Mouse (Mus musculus) limb, embryonic 15.5 days (tissue): ENCODE measurements at regions not wholly inside any gene's neighbourhood (a gene's known extent, or its start where the extent isn't known, plus 50 kb on each side); places are given as distances from the start of the nearest gene placed in this dataset.

ENCODE experiments used
- ATAC-seq: fragments of 200-750 bp; cut with Nextera tagmentation; 2 replicates; pipeline ENCODE4 v1.8.0; 2017; ENCODE audit warnings: low read depth, moderate TSS enrichment; ENCODE audit not compliant: insufficient number of reproducible peaks, low FRiP score, low TSS enrichment
- H3K27ac ChIP-seq: fragments of 300-500 bp; sonication (generic); 2 replicates; pipeline ENCODE4 v1.5.1; 2015; ENCODE audit warnings: moderate library complexity, mild to moderate bottlenecking, inconsistent platforms
- H3K27me3 ChIP-seq: fragments of 300-500 bp; sonication (generic); 2 replicates; pipeline ENCODE4 v1.6.1; 2015; ENCODE audit warnings: inconsistent platforms
- H3K36me3 ChIP-seq: fragments of 300-500 bp; sonication (generic); 2 replicates; pipeline ENCODE4 v1.6.1; 2015; ENCODE audit warnings: inconsistent platforms
- H3K4me1 ChIP-seq: fragments of 300-500 bp; sonication (generic); 2 replicates; pipeline ENCODE4 v1.6.1; 2015; ENCODE audit warnings: inconsistent platforms
- H3K4me2 ChIP-seq: fragments of 300-500 bp; sonication (generic); 2 replicates; pipeline ENCODE4 v1.6.1; 2015; ENCODE audit warnings: mild to moderate bottlenecking, inconsistent platforms
- H3K4me3 ChIP-seq: fragments of 300-500 bp; sonication (generic); 2 replicates; pipeline ENCODE4 v1.5.1; 2015; ENCODE audit warnings: mild to moderate bottlenecking, inconsistent platforms
- H3K9ac ChIP-seq: fragments of 300-500 bp; sonication (generic); 2 replicates; pipeline ENCODE4 v1.6.1; 2015; ENCODE audit warnings: inconsistent platforms
- H3K9me3 ChIP-seq: fragments of 300-500 bp; sonication (generic); 2 replicates; pipeline ENCODE4 v1.6.1; 2016; ENCODE audit warnings: inconsistent platforms
- WGBS: fragments of 180-500 bp; shearing (Covaris S2); methylation state at CpG from one replicate; pipeline ENCODE4 v1.1.7; 2015; 5-methylcytosine and 5-hydroxymethylcytosine counted together

GRCm38 (mm10) chr3:33925072-33925471 lies 81.0 kb upstream of the Ccdc39 start:
- Histone ChIP-seq H3K4me3 (no peak overlapping the region), H3K9me3 (no peaks in the 10 kb centered on the region), H3K36me3 (no peaks in the 10 kb centered on the region), H3K4me1 (no peaks in the 10 kb centered on the region), H3K9ac (no peak overlapping the region), H3K4me2 (no peak overlapping the region), H3K27me3 (no peaks in the 10 kb centered on the region), H3K27ac (no peak overlapping the region)
- ATAC-seq = no peak
- WGBS = 77% methylated on average over 4 of the region's 4 CpGs

- 0% methylated on average over 6 of the region's 6 CpGs for WGBS
- H3K27ac ChIP-seq = no peak overlapping the region
- H3K9ac ChIP-seq = no peak overlapping the region
- no peaks in the 10 kb centered on the region for H3K36me3 ChIP-seq
- H3K27me3 ChIP-seq = peaks cover 17% of the 10 kb centered on the region
- no peaks in the 10 kb centered on the region for H3K9me3 ChIP-seq
- no peak overlapping the region for H3K4me3 ChIP-seq
- no peak overlapping the region for H3K4me2 ChIP-seq
- no peak for ATAC-seq
- H3K4me1 ChIP-seq = peaks cover 5% of the 10 kb centered on the region
These were observed 64.7 kb upstream of the Fxr1 start for GRCm38 (mm10) chr3:33955064-33955463.

DNA sequence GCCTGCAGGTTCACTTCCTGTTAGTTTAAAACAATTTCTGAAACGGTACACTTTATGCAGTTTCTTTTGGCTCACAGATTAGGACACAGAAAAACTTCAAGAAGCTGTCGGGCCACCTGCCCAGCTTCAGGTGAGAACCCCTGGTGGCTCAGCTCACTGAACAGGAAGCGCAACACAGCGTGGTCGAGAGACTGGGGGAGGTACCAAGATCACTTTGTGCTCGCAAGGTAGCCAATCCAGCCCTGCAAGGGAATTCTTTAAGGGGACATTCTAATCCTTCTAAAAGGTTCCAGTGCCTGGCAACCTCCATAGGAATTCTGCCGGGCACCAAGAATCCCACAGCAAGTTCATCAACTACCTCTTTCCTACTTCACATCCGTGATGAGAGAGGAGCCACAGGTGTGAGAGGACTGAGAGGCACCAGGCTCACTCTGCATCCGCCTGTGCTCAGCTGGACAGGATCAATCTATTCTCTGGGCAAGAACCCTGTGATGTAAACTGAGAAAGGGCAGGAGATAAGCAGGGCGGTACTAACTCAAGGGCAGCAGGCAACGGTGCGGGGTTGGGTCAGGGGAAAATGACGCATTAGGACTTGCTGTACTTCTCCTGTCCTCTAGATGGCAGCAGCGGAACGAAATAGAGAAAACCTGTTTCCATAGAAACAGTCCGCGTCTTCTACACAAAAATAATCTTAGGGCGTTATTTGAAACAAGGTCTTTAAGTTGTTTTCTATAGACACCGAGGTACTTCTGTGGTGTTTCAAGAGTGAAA lies 63.7 kb upstream of the Fxr1 start:
- Histone ChIP-seq H3K4me3 (peak overlapping the region; percentile 13; the same call in 1 of the 2 replicates), H3K4me2 (peak overlapping the region; percentile 45), H3K9ac (no peak overlapping the region), H3K27me3 (peaks cover 17% of the 10 kb centered on the region), H3K27ac (no peak overlapping the region), H3K36me3 (no peaks in the 10 kb centered on the region), H3K4me1 (peaks cover 5% of the 10 kb centered on the region), H3K9me3 (no peaks in the 10 kb centered on the region)
- 1% methylated on average over 19 of the region's 19 CpGs for WGBS
- no peak; the same call in 1 of the 2 replicates for ATAC-seq

- peaks cover 17% of the 10 kb centered on the region for H3K27me3 ChIP-seq
These were observed 63.1 kb upstream of the Fxr1 start for GRCm38 (mm10) chr3:33956625-33957023.

DNA sequence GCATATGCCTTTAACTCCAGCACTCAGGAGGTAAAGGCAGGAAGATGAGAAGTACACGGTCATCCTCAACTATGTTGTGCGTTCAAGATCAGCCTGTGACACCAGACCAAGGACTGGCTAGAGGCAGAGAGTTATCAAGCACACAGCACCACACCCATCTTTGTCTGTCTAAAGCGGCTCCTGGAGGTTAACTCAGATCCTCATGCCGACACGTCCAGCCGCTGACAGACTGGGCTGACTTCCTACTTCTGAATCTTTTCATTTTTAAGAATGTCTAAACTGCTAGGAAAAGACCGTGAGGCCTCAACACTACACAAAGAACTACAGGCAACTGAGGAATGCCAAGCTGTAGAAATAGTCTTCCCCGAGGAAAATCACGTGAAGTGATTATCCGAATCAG lies 62.1 kb upstream of the Fxr1 start:
- Histone ChIP-seq H3K27me3 (peaks cover 17% of the 10 kb centered on the region), H3K27ac (no peak overlapping the region), H3K36me3 (no peaks in the 10 kb centered on the region), H3K4me2 (no peak overlapping the region), H3K4me3 (no peak overlapping the region), H3K9ac (no peak overlapping the region), H3K9me3 (no peaks in the 10 kb centered on the region), H3K4me1 (peaks cover 5% of the 10 kb centered on the region)
- ATAC-seq = no peak
- 84% methylated on average over 10 of the region's 10 CpGs for WGBS

More at GRCm38 (mm10) chr3:33956625-33957023, 63.1 kb upstream of the Fxr1 start:
- H3K4me2 ChIP-seq = no peak overlapping the region
- no peak for ATAC-seq
- peaks cover 5% of the 10 kb centered on the region for H3K4me1 ChIP-seq
- H3K9me3 ChIP-seq = no peaks in the 10 kb centered on the region
- 53% methylated on average over 3 of the region's 3 CpGs for WGBS
- no peak overlapping the region for H3K4me3 ChIP-seq
- no peak overlapping the region for H3K9ac ChIP-seq
- no peak overlapping the region for H3K27ac ChIP-seq
- H3K36me3 ChIP-seq = no peaks in the 10 kb centered on the region

GRCm38 (mm10) chr3:33958216-33958615 lies 61.5 kb upstream of the Fxr1 start:
- Histone ChIP-seq H3K9me3 (no peaks in the 10 kb centered on the region), H3K36me3 (no peaks in the 10 kb centered on the region), H3K4me3 (no peak overlapping the region), H3K27ac (no peak overlapping the region), H3K9ac (no peak overlapping the region), H3K4me2 (no peak overlapping the region), H3K27me3 (peaks cover 17% of the 10 kb centered on the region), H3K4me1 (peaks cover 5% of the 10 kb centered on the region)
- 80% methylated on average over 4 of the region's 4 CpGs for WGBS
- ATAC-seq = no peak

DNA sequence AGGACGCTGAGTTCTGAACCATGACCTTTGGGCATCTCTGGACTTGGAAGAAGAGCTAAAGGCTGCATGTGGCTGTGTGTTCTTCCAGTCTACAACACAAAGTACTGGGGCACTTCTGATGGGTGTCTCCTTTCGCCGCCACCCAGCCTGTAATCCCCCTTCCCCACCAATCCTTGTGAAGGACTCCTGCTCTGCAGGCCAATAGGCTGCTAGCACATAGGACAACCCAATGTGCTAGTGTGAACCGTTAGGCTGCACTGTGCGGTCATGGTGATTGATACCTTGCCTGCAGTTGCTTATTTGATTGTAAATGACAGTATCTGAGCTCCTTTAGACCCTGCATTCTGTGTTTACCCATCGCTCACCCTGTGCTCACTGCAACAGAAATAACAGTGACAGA lies 59.5 kb upstream of the Fxr1 start:
- Histone ChIP-seq H3K9me3 (no peaks in the 10 kb centered on the region), H3K4me3 (no peak overlapping the region), H3K4me2 (no peak overlapping the region), H3K36me3 (no peaks in the 10 kb centered on the region), H3K9ac (no peak overlapping the region), H3K27ac (no peak overlapping the region), H3K4me1 (peaks cover 5% of the 10 kb centered on the region), H3K27me3 (peaks cover 10% of the 10 kb centered on the region)
- 51% methylated on average over 6 of the region's 6 CpGs for WGBS
- no peak for ATAC-seq

DNA sequence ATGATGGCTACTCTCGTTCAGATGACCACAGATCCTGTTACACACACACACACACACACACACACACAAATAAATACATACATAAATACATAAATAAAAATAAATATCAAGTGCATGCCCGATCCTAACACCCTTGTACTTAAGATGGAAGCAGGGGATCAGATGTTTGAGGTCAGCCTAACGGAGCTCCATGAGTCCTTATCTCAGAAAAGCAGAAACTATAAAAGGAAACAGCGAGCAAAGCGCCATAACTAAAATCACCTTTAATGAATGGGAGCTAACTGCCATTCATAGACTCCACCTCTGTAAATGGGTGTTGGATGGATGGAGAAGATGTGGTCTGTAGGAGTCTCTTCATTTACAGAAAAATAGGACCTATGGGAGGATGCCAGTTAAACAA lies 56.8 kb upstream of the Fxr1 start:
- Histone ChIP-seq H3K9ac (no peak overlapping the region), H3K4me3 (no peak overlapping the region), H3K36me3 (no peaks in the 10 kb centered on the region), H3K27ac (no peak overlapping the region), H3K27me3 (no peaks in the 10 kb centered on the region), H3K4me1 (no peaks in the 10 kb centered on the region), H3K9me3 (no peaks in the 10 kb centered on the region), H3K4me2 (no peak overlapping the region)
- WGBS = 81% methylated on average over 5 of the region's 5 CpGs
- ATAC-seq = no peak

- 80% methylated on average over 8 of the region's 8 CpGs for WGBS
- H3K4me3 ChIP-seq = no peak overlapping the region
- no peak overlapping the region for H3K27ac ChIP-seq
- H3K36me3 ChIP-seq = no peaks in the 10 kb centered on the region
- no peak for ATAC-seq
- H3K9ac ChIP-seq = no peak overlapping the region
- no peaks in the 10 kb centered on the region for H3K4me1 ChIP-seq
- H3K9me3 ChIP-seq = no peaks in the 10 kb centered on the region
- H3K27me3 ChIP-seq = no peaks in the 10 kb centered on the region
- no peak overlapping the region for H3K4me2 ChIP-seq
These were observed 52.6 kb upstream of the Fxr1 start for GRCm38 (mm10) chr3:33967184-33967583.
